Mouse (Mus musculus): ENCODE results near the gene Zup1. TPM values are rescaled to one million over a fixed set of nuclear protein-coding genes. Genes with fewer than 3 reads are reported as not detected.
A peak's percentile ranks its signal among the peaks of the same experiment; 100 is the strongest.
"Not testable (repeated sequence)": the region's sequence is repeated elsewhere in the genome, so short reads cannot be mapped to it uniquely, and the experiment has no call there.

Zup1 gene
- polyA plus RNA-seq (2016; fragmentation: Nextera tagmentation; extraction: Ambion mirVana), result 22.8 and 23.0 TPM in 2 replicates

- H3K4me1 ChIP-seq, result peaks cover 9% of the 10 kb centered on the region
- DNase-seq (ENCODE audit: low spot score), result peak; percentile 84
- H3K36me3 ChIP-seq (replicated peaks), result peaks cover 25% of the 10 kb centered on the region
- no peaks in the 10 kb centered on the region for H3K27me3 ChIP-seq (replicated peaks; ENCODE audit: low read depth, poor library complexity, severe bottlenecking)
- H3K27ac ChIP-seq (replicated peaks), result peak within 1 kb of the TSS; percentile 95
- no peaks in the 10 kb centered on the region for H3K9me3 ChIP-seq
- peak within 1 kb of the TSS; percentile 87 for H3K4me3 ChIP-seq
- WGBS, result 5% methylated on average over 42 of the region's 42 CpGs
These were observed at the start of gene Zup1 for GRCm38 (mm10) chr10:33950803-33951583. Gene Zup1, minus strand, starts transcription at chr10:33951269.

- Histone ChIP-seq H3K9me3 (no peaks in the 10 kb centered on the region), H3K36me3 (replicated peaks) (peaks cover 96% of the 10 kb centered on the region), H3K4me1 (no peaks in the 10 kb centered on the region), H3K27me3 (replicated peaks; ENCODE audit: low read depth, poor library complexity, severe bottlenecking) (no peaks in the 10 kb centered on the region), H3K27ac (replicated peaks) (no peak overlapping the region), H3K4me3 (no peak overlapping the region)
- no peak for DNase-seq (ENCODE audit: low spot score)
These were observed 47.3 kb upstream of the Zup1 start for GRCm38 (mm10) chr10:33998397-33998796.

GRCm38 (mm10) chr10:33996686-33997085, 45.6 kb upstream of the Zup1 start:
- not testable (repeated sequence) for H3K9me3 ChIP-seq; DNase-seq (ENCODE audit: low spot score); H3K4me1 ChIP-seq; H3K4me3 ChIP-seq; H3K27ac ChIP-seq (replicated peaks); H3K27me3 ChIP-seq (replicated peaks; ENCODE audit: low read depth, poor library complexity, severe bottlenecking)
- 89% methylated on average over 6 of the region's 8 CpGs for WGBS
- peaks cover 97% of the 10 kb centered on the region for H3K36me3 ChIP-seq (replicated peaks)

- WGBS, result 19% methylated on average over 4 of the region's 4 CpGs
These were observed 35.7 kb upstream of the Zup1 start for GRCm38 (mm10) chr10:33986771-33987170.

GRCm38 (mm10) chr10:33974781-33975494, 23.9 kb upstream of the Zup1 start:
- Histone ChIP-seq H3K4me1 (no peaks in the 10 kb centered on the region), H3K27ac (replicated peaks) (no peak overlapping the region), H3K4me3 (no peak overlapping the region), H3K36me3 (replicated peaks) (peaks cover under 1% of the 10 kb centered on the region; the same call in 1 of the 2 replicates), H3K9me3 (peaks cover 9% of the 10 kb centered on the region; the same call in 1 of the 2 replicates), H3K27me3 (replicated peaks; ENCODE audit: low read depth, poor library complexity, severe bottlenecking) (no peaks in the 10 kb centered on the region)
- WGBS, result 92% methylated on average over 7 of the region's 7 CpGs
- DNase-seq (ENCODE audit: low spot score), result no peak

More at GRCm38 (mm10) chr10:33986771-33987170, 35.7 kb upstream of the Zup1 start:
- DNase-seq (ENCODE audit: low spot score), result peak; percentile 64
- peaks cover 13% of the 10 kb centered on the region for H3K36me3 ChIP-seq (replicated peaks)
- no peaks in the 10 kb centered on the region for H3K27me3 ChIP-seq (replicated peaks; ENCODE audit: low read depth, poor library complexity, severe bottlenecking)
- no peak overlapping the region for H3K4me3 ChIP-seq
- H3K9me3 ChIP-seq, result no peaks in the 10 kb centered on the region
- no peaks in the 10 kb centered on the region for H3K4me1 ChIP-seq
- H3K27ac ChIP-seq (replicated peaks), result no peak overlapping the region

GRCm38 (mm10) chr10:33952509-33952908, 1.4 kb upstream of the Zup1 start:
- Histone ChIP-seq H3K4me3 (no peak overlapping the region), H3K9me3 (no peaks in the 10 kb centered on the region), H3K27me3 (replicated peaks; ENCODE audit: low read depth, poor library complexity, severe bottlenecking) (no peaks in the 10 kb centered on the region), H3K36me3 (replicated peaks) (peaks cover 17% of the 10 kb centered on the region), H3K27ac (replicated peaks) (no peak overlapping the region), H3K4me1 (peaks cover 9% of the 10 kb centered on the region)
- DNase-seq (ENCODE audit: low spot score), result no peak
- WGBS, result 79% methylated on average over 3 of the region's 3 CpGs

GRCm38 (mm10) chr10:33946336-33946735, 4.7 kb downstream of the Zup1 start:
- H3K36me3 ChIP-seq (replicated peaks), result peaks cover 62% of the 10 kb centered on the region
- DNase-seq (ENCODE audit: low spot score), result no peak
- no peaks in the 10 kb centered on the region for H3K27me3 ChIP-seq (replicated peaks; ENCODE audit: low read depth, poor library complexity, severe bottlenecking)
- no peak overlapping the region for H3K27ac ChIP-seq (replicated peaks)
- 89% methylated on average over 2 of the region's 2 CpGs for WGBS
- no peaks in the 10 kb centered on the region for H3K9me3 ChIP-seq
- no peak overlapping the region for H3K4me3 ChIP-seq
- peaks cover 9% of the 10 kb centered on the region for H3K4me1 ChIP-seq

- H3K36me3 ChIP-seq (replicated peaks), result peaks cover 71% of the 10 kb centered on the region
- H3K9me3 ChIP-seq, result no peaks in the 10 kb centered on the region
- H3K27me3 ChIP-seq (replicated peaks; ENCODE audit: low read depth, poor library complexity, severe bottlenecking), result no peaks in the 10 kb centered on the region
- 89% methylated on average over 3 of the region's 3 CpGs for WGBS
- H3K27ac ChIP-seq (replicated peaks), result no peak overlapping the region
- DNase-seq (ENCODE audit: low spot score), result no peak
- H3K4me1 ChIP-seq, result peaks cover 9% of the 10 kb centered on the region
- no peak overlapping the region for H3K4me3 ChIP-seq
These were observed 5.7 kb downstream of the Zup1 start for GRCm38 (mm10) chr10:33945390-33945789.

GRCm38 (mm10) chr10:33940702-33941101, 10.4 kb downstream of the Zup1 start:
- DNase-seq (ENCODE audit: low spot score), result no peak
- H3K27ac ChIP-seq (replicated peaks), result no peak overlapping the region
- no peaks in the 10 kb centered on the region for H3K4me1 ChIP-seq
- no peaks in the 10 kb centered on the region for H3K9me3 ChIP-seq
- no peak overlapping the region for H3K4me3 ChIP-seq
- H3K36me3 ChIP-seq (replicated peaks), result peaks cover 90% of the 10 kb centered on the region
- H3K27me3 ChIP-seq (replicated peaks; ENCODE audit: low read depth, poor library complexity, severe bottlenecking), result no peaks in the 10 kb centered on the region

GRCm38 (mm10) chr10:33905489-33905888, 45.6 kb downstream of the Zup1 start:
- Histone ChIP-seq H3K9me3 (no peaks in the 10 kb centered on the region), H3K4me3 (peak overlapping the region; percentile 56), H3K4me1 (peaks cover 11% of the 10 kb centered on the region), H3K27me3 (replicated peaks; ENCODE audit: low read depth, poor library complexity, severe bottlenecking) (no peaks in the 10 kb centered on the region), H3K27ac (replicated peaks) (no peak overlapping the region), H3K36me3 (replicated peaks) (no peaks in the 10 kb centered on the region)
- 5% methylated on average over 6 of the region's 6 CpGs for WGBS
- no peak for DNase-seq (ENCODE audit: low spot score)

- peak within 1 kb of the TSS; percentile 56 for H3K4me3 ChIP-seq
- H3K9me3 ChIP-seq, result no peaks in the 10 kb centered on the region
- no peaks in the 10 kb centered on the region for H3K27me3 ChIP-seq (replicated peaks; ENCODE audit: low read depth, poor library complexity, severe bottlenecking)
- peaks cover 11% of the 10 kb centered on the region for H3K4me1 ChIP-seq
- no peaks in the 10 kb centered on the region for H3K36me3 ChIP-seq (replicated peaks)
- 7% methylated on average over 17 of the region's 17 CpGs for WGBS
- H3K27ac ChIP-seq (replicated peaks), result no peak within 1 kb of the TSS
- DNase-seq (ENCODE audit: low spot score), result peak; percentile 70
These were observed 46.3 kb downstream of the Zup1 start, which contains the start of gene Rsph4a for GRCm38 (mm10) chr10:33904530-33905481. Gene Rsph4a, plus strand, starts transcription at chr10:33905111.

- not testable (repeated sequence) for H3K4me3 ChIP-seq; H3K36me3 ChIP-seq (replicated peaks); DNase-seq (ENCODE audit: low spot score); H3K27ac ChIP-seq (replicated peaks); H3K27me3 ChIP-seq (replicated peaks; ENCODE audit: low read depth, poor library complexity, severe bottlenecking); H3K9me3 ChIP-seq
- 87% methylated on average over 1 of the region's 1 CpGs for WGBS
- peaks cover 11% of the 10 kb centered on the region for H3K4me1 ChIP-seq
These were observed 49.5 kb downstream of the Zup1 start for GRCm38 (mm10) chr10:33901520-33901919.

Measured in embryonic facial prominence, embryonic 10.5 days (tissue).